Mouse (Mus musculus) adrenal gland, adult 18-20 months (tissue): ENCODE measurements around the gene Actr1a. TPM values are rescaled to one million over a fixed set of nuclear protein-coding genes. Genes with fewer than 3 reads are reported as not detected.

Experiments used
- DNase-seq, 2 experiments: peaks; one replicate each; pipeline ENCODE4 v3.0.0; 2021 to 2022; ENCODE audit warnings: low spot score in 2 of 2
- total RNA-seq, 2 experiments: library from RNA; stranded (reverse); gene quantifications; 1 replicate in 1 of 2; 2 replicates in 1 of 2; pipeline ENCODE4 v1.2.3; 2021

The Actr1a gene
- total RNA-seq, 2 experiments from 2014 or later = 121 to 122 TPM

DNA sequence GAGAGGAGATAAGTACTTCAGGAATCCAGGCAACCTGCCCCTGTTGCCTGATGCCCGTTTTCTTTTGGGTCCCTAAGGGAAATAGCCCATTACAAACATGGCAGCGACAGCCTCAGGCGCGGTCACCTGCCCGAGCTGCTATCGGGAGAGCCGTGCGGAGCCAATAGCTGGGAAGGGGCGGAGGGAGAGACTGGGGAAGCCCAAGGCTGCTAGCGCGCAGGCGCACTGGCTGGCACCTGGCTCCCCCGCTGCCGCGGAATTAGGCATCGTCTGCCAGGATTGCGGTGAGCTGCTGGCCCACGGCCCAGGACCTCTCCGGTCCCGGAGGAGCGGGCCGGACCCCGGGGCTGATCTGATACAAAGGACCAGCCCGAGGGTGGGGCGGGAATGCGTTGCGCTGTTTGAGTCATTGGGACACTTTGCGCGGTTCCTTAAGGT, 38.8 kb downstream of the Actr1a start:
- peak; percentile 78 to 84 for DNase-seq

DNA sequence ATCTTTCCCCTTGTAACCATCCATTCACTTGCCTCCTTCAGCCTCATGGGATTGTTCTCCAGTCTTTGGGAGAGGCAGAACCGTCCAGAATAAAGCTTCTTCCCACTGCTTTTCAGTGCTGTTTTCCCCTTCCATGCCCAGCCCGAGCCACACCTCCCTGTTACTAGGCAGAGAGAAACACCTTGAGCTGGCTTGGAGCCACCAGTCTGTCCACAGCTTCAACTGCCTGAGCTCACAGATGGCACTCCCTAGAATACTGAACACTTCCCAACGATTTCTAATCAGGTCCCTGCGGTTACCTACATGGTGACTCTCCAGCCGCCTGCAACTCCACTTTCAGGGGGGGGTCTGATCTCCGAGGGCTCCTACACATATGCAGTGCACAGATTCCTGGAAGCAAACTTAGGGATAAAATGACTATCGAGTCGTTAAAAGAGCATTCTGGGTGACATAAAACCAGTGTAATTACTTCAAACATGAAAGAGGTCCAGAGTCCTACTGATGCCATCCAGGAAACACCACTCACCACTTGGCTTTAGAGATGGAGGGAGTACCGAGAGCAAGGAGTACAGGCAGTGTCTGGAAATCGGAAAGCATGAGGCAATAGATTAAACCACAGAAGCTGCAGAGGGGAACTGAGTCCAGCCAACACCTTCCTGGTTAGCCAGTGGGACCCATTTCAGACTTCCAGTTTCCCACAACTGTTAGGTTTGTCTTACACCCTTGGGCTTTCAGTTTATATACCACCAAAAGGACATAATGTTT, 45.2 kb downstream of the Actr1a start, which contains the start of gene 2310034G01Rik:
2310034G01Rik (minus strand) TSS at position 135 of the 765 bp plus-strand sequence.
- no peak for DNase-seq

DNA sequence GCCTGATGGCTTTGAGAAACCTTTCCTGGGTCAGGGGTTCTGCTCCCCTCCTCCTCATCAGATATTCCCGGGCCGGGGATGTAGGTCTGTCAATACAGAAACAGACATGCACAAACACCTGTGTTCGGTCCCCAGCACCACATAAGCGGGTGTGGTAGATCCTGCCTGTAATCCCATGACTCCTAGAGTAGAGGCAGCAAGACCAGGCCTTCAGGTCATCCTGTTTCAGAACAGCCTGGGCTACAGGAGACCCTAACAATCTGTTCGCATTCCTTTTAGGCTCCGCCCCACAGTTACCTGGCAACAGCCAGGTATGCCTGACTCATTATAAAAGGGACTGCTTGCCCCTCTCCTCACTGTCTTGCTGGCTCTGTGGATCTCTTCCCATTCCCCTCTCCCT, 46.0 kb downstream of the Actr1a start:
- DNase-seq = no peak

- peak; percentile 75 to 76 for DNase-seq
Observed at GRCm38 (mm10) chr19:46348761-46349458, 46.6 kb downstream of the Actr1a start.

DNA sequence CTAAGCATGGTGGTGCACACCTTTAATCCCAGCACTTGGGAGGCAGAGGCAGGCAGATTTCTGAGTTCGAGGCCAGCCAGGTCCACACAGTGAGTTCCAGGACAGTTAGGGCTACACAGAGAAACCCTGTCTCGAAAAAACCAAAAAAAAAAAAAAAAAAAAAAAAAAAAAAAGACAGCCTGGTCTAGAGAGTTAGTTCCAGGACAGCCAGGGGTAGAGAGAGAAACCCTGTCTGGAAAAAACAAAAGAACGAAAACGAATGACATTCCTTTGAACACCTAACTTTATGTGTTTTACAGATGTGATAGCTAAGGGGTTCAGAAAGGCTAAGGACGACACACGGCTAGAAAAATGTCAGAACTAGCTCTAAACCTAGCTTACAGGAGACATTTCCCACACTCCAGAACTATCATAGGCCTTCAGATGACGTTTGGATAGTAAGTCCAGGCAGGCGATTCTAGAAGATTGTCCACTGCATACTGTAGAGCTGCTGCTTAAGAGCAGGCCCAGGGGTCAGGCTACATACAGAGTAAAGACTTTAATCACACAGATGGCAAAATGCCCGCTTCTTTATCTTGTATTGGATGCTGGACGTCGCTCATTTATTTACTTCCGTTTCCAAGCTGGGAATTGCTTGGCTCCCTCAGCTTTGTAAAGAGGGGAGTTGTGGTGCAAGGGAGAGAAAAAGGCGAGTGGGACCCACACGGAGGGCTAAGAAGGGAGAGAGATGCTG, 47.4 kb downstream of the Actr1a start:
- DNase-seq = no peak

DNA sequence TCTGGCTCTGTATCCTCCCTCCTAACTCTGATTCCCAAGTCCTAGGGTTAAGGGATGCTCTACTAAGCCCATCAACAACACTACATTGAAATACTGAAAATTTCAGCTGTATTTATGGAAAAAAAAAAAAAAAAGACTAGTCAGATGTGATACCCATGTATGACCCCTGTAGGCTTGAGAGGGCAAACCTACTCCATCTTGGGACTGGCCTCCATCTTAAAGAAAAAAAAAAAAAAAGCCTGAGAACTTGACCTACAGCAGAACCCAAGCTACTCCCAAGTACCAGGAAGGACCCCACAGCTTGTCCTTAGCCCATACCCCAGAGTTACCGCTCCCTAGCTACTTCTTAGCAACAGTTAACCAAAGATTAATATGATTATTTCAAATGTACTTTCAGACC, 48.4 kb downstream of the Actr1a start:
- DNase-seq = no peak

- no peak for DNase-seq
Observed at GRCm38 (mm10) chr19:46344710-46345419, 50.7 kb downstream of the Actr1a start.

GRCm38 (mm10) chr19:46339287-46339971, 56.1 kb downstream of the Actr1a start:
- no peak for DNase-seq

DNA sequence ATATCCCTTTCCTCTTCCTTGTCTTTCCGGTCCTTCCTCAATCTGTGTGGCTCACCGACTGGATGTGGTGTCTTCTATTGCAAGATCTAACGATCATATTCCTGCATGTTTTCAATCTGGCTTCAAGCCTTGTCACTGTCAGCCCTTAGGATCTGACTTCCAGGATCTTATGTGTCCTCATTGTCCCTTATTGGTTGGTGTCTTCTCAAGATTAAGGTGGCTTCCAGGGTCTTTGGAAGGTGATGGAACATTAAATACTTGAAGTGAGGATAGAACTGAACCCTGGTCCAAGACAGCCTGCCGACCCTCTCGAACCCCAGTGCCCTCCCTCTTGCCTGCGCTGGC, 56.6 kb downstream of the Actr1a start:
- DNase-seq = no peak

DNA sequence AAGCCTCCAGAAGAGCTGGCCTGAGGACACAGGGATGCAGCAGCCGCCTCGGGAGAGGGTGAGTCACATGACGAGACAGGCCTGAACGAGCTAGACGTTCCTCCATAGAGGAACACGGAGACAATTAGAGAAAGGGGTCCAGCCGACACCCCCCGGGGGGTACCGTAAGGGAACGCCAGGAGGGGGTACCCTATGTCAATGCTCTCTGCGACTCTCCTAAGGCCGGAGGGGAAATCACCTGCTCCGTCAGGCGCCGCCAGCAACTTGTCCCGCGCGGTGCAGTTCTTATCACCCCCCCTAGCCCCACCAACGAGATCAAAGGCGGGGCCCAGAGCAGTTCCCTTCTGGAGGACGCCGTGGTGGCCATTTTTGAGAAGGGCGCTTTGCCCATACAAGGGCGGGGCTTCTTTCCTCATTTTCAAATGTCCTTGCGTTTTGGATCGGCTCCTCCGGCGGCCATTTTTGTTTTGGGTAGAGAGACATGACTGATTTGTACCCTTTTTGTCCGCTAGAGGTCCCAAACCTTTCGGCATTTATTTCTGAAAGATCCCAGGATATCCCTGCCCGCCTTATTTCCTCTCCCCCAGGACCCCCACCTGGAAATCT, 57.1 kb downstream of the Actr1a start, which contains the start of gene Cuedc2:
Cuedc2 (minus strand) TSS at position 372 of the 606 bp plus-strand sequence.
- peak; percentile 95 to 97 for DNase-seq

- DNase-seq = no peak
Observed at GRCm38 (mm10) chr19:46337719-46338330, 57.7 kb downstream of the Actr1a start.

- DNase-seq = no peak
Observed at GRCm38 (mm10) chr19:46333906-46334305, 61.6 kb downstream of the Actr1a start.

DNA sequence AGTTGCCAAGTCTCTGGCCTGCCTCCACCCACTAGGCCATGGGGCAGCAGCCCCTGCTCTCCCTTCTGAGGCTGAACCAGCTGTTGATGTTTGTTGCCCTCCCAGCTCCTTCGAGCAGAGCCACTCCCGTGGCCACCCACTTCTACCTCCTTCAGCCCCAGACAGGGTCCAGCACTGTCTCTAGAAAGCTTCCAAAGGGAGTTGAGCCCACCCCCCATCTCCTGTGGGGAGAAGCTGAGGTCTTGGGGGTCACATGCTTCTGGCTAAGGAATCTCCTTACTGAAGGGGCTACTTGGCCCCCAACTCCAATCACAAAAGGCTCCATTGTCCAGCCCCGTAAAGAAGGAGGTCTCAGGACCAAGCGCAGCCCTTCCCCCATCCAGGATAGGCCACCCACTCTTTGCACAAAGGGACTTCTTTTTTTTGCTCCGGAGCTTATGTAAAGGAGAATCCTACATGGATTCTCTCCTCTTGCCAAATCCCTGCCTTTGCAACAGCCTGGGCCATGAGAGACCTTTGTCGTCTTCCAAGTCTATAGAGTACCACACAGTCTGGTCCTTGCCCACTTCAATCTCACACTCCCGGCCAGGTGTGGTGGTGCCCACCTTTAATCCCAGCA, 62.7 kb downstream of the Actr1a start:
- DNase-seq = no peak

GRCm38 (mm10) chr19:46331936-46332335, 63.6 kb downstream of the Actr1a start:
- no peak for DNase-seq

GRCm38 (mm10) chr19:46331326-46331725, 64.2 kb downstream of the Actr1a start:
- DNase-seq = no peak

DNA sequence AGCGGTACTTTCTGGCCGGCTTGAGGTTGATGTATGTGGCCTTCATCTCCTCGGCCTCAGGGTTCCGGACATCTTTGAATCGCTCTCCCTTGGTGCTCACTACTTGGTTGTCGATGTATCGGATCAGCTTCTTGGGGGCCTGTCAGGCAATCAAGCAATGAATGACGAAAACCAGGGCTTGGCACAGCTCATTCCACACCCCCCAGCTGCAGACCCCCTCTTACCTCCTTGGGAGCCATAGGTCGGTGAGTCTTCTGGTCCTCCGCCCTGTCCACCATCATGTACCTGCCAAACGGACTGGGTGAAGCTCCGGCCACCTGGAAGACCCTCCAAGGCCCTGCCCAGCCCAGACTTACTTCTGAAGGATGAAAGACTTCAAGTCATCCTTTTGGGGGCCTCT, 64.9 kb downstream of the Actr1a start:
- no peak for DNase-seq

- DNase-seq = peak; percentile 83 to 85
Observed at GRCm38 (mm10) chr19:46329951-46330350, 65.6 kb downstream of the Actr1a start.

DNA sequence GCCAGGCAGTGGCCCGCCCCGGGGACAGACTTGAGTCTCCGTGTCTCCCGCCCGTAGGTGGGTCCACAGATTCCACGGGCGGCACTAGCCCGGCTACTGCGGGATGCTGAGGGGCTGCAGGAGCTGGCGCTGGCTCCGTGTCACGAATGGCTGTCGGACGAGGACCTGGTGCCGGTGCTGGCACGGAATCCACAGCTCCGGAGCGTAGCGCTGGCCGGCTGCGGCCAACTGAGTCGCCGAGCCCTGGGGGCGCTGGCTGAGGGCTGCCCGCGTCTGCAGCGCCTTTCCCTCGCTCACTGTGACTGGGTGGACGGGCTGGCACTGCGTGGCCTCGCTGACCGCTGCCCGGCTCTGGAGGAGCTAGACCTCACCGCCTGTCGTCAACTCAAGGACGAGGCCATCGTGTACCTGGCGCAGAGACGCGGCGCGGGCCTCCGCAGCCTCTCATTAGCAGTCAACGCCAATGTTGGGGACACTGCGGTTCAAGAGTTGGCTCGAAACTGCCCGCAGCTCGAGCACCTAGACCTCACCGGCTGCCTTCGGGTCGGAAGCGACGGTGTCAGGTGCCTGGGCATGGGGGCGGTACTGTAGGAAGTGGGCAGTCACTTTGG, 66.4 kb downstream of the Actr1a start:
- peak in 1 of 2 experiments; percentile 32 for DNase-seq
